Mouse (Mus musculus) neural tube, embryonic 14.5 days (tissue): ENCODE results near the gene Sbno2. TPM values are rescaled to one million over a fixed set of nuclear protein-coding genes. Genes with fewer than 3 reads are reported as not detected.
A peak's percentile ranks its signal among the peaks of the same experiment; 100 is the strongest.

ENCODE experiments used
- ATAC-seq: fragments of 200-750 bp; cut with Nextera tagmentation; 2 replicates; pipeline ENCODE4 v1.8.0; 2017; ENCODE audit warnings: low read depth, mild to moderate bottlenecking, moderate TSS enrichment, moderate library complexity
- H3K27ac ChIP-seq: fragments of 300-500 bp; sonication (generic); 2 replicates; pipeline ENCODE4 v1.5.1; 2014; ENCODE audit warnings: low read depth, mild to moderate bottlenecking, control low read depth, low read length, moderate library complexity, mixed read lengths
- H3K27me3 ChIP-seq: fragments of 300-500 bp; sonication (generic); 2 replicates; pipeline ENCODE4 v1.6.1; 2014; ENCODE audit warnings: low read length; ENCODE audit not compliant: control insufficient read depth, insufficient read depth
- H3K36me3 ChIP-seq: fragments of 300-500 bp; sonication (generic); 2 replicates; pipeline ENCODE4 v1.6.1; 2014; ENCODE audit warnings: low read length, mixed read lengths; ENCODE audit not compliant: control insufficient read depth, insufficient read depth
- H3K4me1 ChIP-seq: fragments of 300-500 bp; sonication (generic); 2 replicates; pipeline ENCODE4 v1.6.1; 2014; ENCODE audit warnings: low read length; ENCODE audit not compliant: control insufficient read depth, insufficient read depth
- H3K4me2 ChIP-seq: fragments of 300-500 bp; sonication (generic); 2 replicates; pipeline ENCODE4 v1.6.1; 2014; ENCODE audit warnings: mild to moderate bottlenecking, low read depth, low read length, control low read depth
- H3K4me3 ChIP-seq: fragments of 300-500 bp; sonication (generic); 2 replicates; pipeline ENCODE4 v1.5.1; 2014; ENCODE audit warnings: low read depth, low read length, control low read depth, mixed read lengths
- H3K9ac ChIP-seq: fragments of 300-500 bp; sonication (generic); replicated peaks from 2 replicates; pipeline ENCODE4 v1.6.1; 2014; ENCODE audit warnings: low read depth, mild to moderate bottlenecking, control low read depth, low read length, mixed read lengths
- H3K9me3 ChIP-seq: fragments of 300-500 bp; sonication (generic); 2 replicates; pipeline ENCODE4 v1.6.1; 2016; ENCODE audit warnings: low read length; ENCODE audit not compliant: control insufficient read depth
- WGBS: fragments of 180-500 bp; shearing (Covaris S2); extraction: QIAGEN DNeasy Blood & Tissue Kit; methylation state at CpG from one replicate; pipeline ENCODE4 v1.1.7; 2014; 5-methylcytosine and 5-hydroxymethylcytosine counted together
- polyA plus RNA-seq: library from polyadenylated mRNA; unstranded; fragments of >200 nt; fragmentation: Nextera tagmentation; extraction: Ambion mirVana; gene quantifications from 2 replicates; pipeline ENCODE4 v1.2.1, GENCODE M21; 2014

Sbno2 gene
- polyA plus RNA-seq, 1 experiment from 2014 or later, result 12.9 TPM

DNA sequence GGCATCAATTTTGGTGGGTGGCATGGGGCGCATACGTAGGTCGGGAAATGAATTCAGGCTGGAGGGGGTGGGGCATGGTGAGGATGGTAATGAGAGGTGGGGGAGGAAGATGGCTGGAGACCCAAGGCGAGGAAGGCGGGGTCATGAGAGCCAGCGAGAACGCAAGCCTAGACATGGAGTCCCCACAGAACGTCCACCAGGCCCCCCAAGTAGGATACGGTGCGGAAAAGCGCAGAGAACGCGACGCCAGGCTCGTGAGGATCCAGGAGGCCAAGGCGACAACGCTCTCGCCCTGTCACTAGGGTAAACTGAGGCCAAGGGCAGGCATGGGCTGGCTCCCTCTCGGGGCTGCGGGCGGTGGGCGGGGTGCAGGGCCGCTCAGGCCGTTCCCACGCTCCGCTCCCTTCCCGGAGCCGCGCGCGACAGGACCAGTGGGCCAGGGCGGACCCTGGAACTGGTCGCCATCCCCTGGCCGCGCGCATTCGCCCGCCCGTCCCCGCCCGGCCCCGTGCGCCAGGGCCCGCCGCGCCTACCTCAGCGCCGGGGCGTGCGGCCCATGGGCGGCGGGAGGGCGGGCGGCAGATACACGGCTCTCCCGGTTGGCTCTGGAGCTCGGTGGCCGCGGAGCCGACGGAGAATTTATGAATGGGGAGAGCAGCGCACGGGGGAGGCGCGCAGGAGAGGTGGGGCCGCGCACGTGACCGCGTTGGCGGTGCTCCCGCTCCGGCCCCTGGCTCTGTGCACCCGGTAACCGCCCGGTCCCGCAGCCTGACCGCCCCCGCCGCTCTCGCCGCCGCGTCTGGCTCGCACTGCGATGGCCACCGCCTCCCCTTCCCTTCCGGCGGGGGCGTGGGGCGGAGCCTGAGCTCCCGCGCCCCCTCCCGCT lies 33.4 kb upstream of the Sbno2 start, which contains the start of gene Atp5d:
Gene Atp5d, plus strand, starts transcription at position 80 of the 886 bp plus-strand sequence.
- H3K36me3 ChIP-seq, result peaks cover 22% of the 10 kb centered on the region
- peak within 1 kb of the TSS; percentile 84 for H3K4me2 ChIP-seq
- under 1% methylated on average over 70 of the region's 94 CpGs for WGBS
- H3K4me1 ChIP-seq, result peaks cover 26% of the 10 kb centered on the region
- H3K27ac ChIP-seq, result peak within 1 kb of the TSS; percentile 94
- peak within 1 kb of the TSS; percentile 97 for H3K9ac ChIP-seq
- H3K9me3 ChIP-seq, result no peaks in the 10 kb centered on the region
- H3K4me3 ChIP-seq, result peak within 1 kb of the TSS; percentile 74
- H3K27me3 ChIP-seq, result no peaks in the 10 kb centered on the region
- peak; percentile 13 for ATAC-seq

DNA sequence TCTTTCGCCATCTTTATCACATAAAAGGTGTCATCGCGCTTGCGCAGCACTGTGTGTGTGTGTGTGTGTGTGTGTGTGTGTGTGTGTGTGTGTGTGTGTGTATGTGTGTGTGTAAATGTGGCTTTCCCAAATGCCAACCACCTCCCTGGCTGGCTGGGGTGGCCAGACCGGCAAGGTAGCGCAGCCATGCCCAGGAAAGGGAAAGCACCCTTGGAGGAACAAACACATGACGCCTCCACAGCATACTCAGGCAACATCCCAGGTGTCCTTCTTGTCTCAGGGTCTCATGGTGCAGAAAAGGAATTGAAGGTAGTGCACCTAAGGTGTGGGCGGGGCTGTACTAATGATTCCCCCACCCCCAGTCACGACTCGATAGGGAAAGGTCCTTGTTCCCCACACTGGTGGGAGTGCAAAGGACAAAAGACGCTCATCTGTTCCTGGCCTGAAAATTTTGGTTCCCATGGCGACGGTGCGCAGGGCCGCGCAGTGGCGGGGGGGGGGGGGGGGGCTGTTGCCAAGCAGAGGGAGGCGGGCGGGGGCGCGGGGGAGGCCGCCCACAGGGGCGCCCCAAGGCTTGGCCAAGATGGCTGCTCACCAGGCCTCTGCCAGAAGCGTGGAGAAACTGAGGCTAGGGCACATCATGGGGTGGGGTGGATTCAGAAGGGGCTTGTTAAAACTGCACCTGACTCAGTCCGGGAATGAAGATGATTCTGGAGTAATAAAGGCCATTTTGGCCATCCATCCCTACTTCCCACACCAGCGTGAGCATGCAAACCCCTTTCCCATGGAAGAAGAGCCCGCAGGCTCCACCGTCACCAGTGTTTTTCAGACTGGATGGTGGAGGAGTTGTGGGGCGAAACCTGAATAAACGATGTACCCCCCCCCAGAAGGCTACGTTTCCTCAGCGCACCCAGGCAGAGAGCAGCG lies 32.5 kb upstream of the Sbno2 start:
- H3K9ac ChIP-seq, result peak overlapping the region; percentile 97
- 2% methylated on average over 27 of the region's 33 CpGs for WGBS
- ATAC-seq, result no peak
- H3K36me3 ChIP-seq, result peaks cover 26% of the 10 kb centered on the region
- peak overlapping the region; percentile 74 for H3K4me3 ChIP-seq
- peaks cover 21% of the 10 kb centered on the region for H3K4me1 ChIP-seq
- H3K27me3 ChIP-seq, result no peaks in the 10 kb centered on the region
- peak overlapping the region; percentile 94 for H3K27ac ChIP-seq
- H3K9me3 ChIP-seq, result no peaks in the 10 kb centered on the region
- peak overlapping the region; percentile 84 for H3K4me2 ChIP-seq

GRCm38 (mm10) chr10:80136952-80137625 lies 31.7 kb upstream of the Sbno2 start:
- Histone ChIP-seq H3K27ac (peak overlapping the region; percentile 94), H3K4me1 (peaks cover 17% of the 10 kb centered on the region), H3K27me3 (no peaks in the 10 kb centered on the region), H3K4me2 (peak overlapping the region; percentile 84), H3K9me3 (no peaks in the 10 kb centered on the region), H3K4me3 (peak overlapping the region; percentile 74), H3K36me3 (peaks cover 32% of the 10 kb centered on the region), H3K9ac (peak overlapping the region; percentile 97)
- WGBS, result 3% methylated on average over 27 of the region's 29 CpGs
- ATAC-seq, result no peak

GRCm38 (mm10) chr10:80136179-80136951 lies 31.0 kb upstream of the Sbno2 start:
- peak overlapping the region; percentile 97 for H3K9ac ChIP-seq
- H3K4me3 ChIP-seq, result peak overlapping the region; percentile 74
- H3K36me3 ChIP-seq, result peaks cover 33% of the 10 kb centered on the region
- H3K4me2 ChIP-seq, result peak overlapping the region; percentile 84
- no peaks in the 10 kb centered on the region for H3K27me3 ChIP-seq
- no peak for ATAC-seq
- no peaks in the 10 kb centered on the region for H3K9me3 ChIP-seq
- peaks cover 18% of the 10 kb centered on the region for H3K4me1 ChIP-seq
- 14% methylated on average over 46 of the region's 49 CpGs for WGBS
- H3K27ac ChIP-seq, result no peak overlapping the region

DNA sequence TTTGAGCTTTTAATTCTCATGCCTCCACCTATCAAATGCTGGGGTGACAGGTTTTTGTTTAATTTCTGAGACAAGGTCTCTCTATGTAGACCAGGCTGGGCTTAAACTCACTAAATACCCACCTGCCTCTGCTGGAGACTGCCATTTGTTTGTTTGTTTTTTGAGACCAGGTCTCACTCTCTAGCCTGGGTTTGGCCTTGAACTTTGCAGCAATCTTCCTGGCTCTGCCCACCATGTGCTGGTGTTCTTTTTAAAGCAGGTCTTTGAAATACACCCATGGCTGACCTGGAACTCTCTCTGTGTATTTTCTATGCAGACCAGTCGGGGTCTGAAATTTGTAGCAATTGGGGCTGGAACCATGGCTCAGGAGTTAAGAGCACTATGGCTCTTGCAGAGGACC lies 30.3 kb upstream of the Sbno2 start:
- H3K4me1 ChIP-seq, result peaks cover 18% of the 10 kb centered on the region
- no peak overlapping the region for H3K4me3 ChIP-seq
- ATAC-seq, result no peak

DNA sequence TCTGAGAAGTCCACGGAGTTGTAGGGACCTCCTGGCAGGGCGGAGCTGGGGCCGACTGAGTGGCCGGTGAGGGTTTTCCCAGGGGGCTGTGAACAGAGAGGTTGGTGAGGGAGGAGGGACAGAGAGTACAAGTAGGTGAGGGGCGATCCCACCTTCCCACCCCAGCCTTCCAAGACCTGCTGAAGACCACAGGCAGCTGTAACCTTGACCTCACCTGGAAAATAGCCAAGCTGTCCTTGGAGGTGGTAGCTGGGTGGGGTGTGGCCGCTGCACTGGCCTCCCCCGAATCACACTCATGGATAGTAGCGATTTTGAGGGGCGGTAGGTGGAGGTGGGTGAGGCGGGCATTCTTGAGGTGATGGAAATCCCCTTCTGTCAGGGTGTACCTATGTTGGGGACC lies 29.8 kb upstream of the Sbno2 start:
- Histone ChIP-seq H3K4me2 (no peak overlapping the region), H3K27me3 (no peaks in the 10 kb centered on the region), H3K4me1 (peaks cover 18% of the 10 kb centered on the region), H3K36me3 (peaks cover 45% of the 10 kb centered on the region), H3K9ac (no peak overlapping the region), H3K9me3 (no peaks in the 10 kb centered on the region), H3K4me3 (no peak overlapping the region), H3K27ac (no peak overlapping the region)
- 89% methylated on average over 10 of the region's 10 CpGs for WGBS
- ATAC-seq, result no peak

More for the DNA sequence above, 30.3 kb upstream of the Sbno2 start:
- 82% methylated on average over 1 of the region's 1 CpGs for WGBS
- Histone ChIP-seq H3K27ac (no peak overlapping the region), H3K27me3 (no peaks in the 10 kb centered on the region), H3K36me3 (peaks cover 40% of the 10 kb centered on the region), H3K4me2 (no peak overlapping the region), H3K9me3 (no peaks in the 10 kb centered on the region), H3K9ac (no peak overlapping the region)

- Histone ChIP-seq H3K4me3 (no peak overlapping the region), H3K27ac (no peak overlapping the region), H3K9me3 (no peaks in the 10 kb centered on the region), H3K4me2 (no peak overlapping the region), H3K4me1 (peaks cover 18% of the 10 kb centered on the region), H3K9ac (no peak overlapping the region), H3K36me3 (peaks cover 52% of the 10 kb centered on the region), H3K27me3 (no peaks in the 10 kb centered on the region)
- 93% methylated on average over 9 of the region's 9 CpGs for WGBS
- no peak for ATAC-seq
Observed at GRCm38 (mm10) chr10:80134421-80134820, 29.1 kb upstream of the Sbno2 start.

DNA sequence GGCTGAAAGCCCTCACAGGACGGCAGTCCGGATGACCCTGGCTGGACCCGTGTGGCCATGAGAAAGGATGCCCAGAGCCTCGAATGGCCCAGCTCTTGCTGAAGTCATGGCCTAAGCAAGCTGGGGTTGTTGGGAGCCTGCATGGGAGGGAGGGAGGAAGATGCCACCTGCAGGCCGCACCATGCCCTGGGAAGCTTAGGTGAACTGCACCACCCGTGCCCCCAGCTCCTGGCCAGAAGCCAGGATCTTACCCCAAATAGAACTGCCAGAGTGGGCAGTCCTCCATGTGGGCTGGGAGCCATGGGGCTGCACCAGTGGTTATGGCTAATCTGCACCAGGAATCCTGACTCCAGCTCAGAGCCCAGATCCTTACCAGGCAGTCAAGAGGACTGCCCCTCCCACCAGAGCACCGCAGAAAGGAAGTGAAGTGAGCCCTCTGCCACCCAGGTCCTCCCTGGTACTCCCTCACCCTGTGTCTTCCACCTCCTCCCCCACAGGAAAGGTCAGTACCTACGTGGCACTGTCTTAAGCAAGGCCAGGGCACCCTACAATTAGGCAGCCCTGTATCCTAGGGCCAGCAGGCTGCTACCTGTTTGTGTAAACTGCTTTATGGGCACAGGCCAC lies 28.0 kb upstream of the Sbno2 start:
- H3K27ac ChIP-seq, result no peak overlapping the region
- no peak overlapping the region for H3K4me3 ChIP-seq
- no peak for ATAC-seq
- WGBS, result 77% methylated on average over 8 of the region's 8 CpGs
- H3K9me3 ChIP-seq, result no peaks in the 10 kb centered on the region
- H3K4me1 ChIP-seq, result peaks cover 18% of the 10 kb centered on the region
- peaks cover 63% of the 10 kb centered on the region for H3K36me3 ChIP-seq
- H3K27me3 ChIP-seq, result no peaks in the 10 kb centered on the region
- H3K4me2 ChIP-seq, result no peak overlapping the region
- no peak overlapping the region for H3K9ac ChIP-seq
